Mouse (Mus musculus) stomach, embryonic 16.5 days (tissue): ENCODE measurements around the gene Ovol1. TPM values are rescaled to one million over a fixed set of nuclear protein-coding genes. Genes with fewer than 3 reads are reported as not detected.

ENCODE experiments used
- ATAC-seq: fragments of 200-750 bp; cut with Nextera tagmentation; 2 replicates; pipeline ENCODE4 v1.8.0; 2017; ENCODE audit warnings: moderate number of reproducible peaks, moderate TSS enrichment; ENCODE audit not compliant: insufficient read depth, low FRiP score
- H3K27ac ChIP-seq: fragments of 300-500 bp; sonication (generic); 2 replicates; pipeline ENCODE4 v1.5.1; 2014; ENCODE audit warnings: low read length
- H3K27me3 ChIP-seq: fragments of 300-500 bp; sonication (generic); 2 replicates; pipeline ENCODE4 v1.6.1; 2014; ENCODE audit warnings: low read length, control low read depth, mixed read lengths; ENCODE audit not compliant: control insufficient read depth, insufficient read depth
- H3K36me3 ChIP-seq: fragments of 300-500 bp; sonication (generic); 2 replicates; pipeline ENCODE4 v1.6.1; 2014; ENCODE audit warnings: low read length; ENCODE audit not compliant: control insufficient read depth, insufficient read depth
- H3K4me1 ChIP-seq: fragments of 300-500 bp; sonication (generic); 2 replicates; pipeline ENCODE4 v1.6.1; 2014; ENCODE audit warnings: low read length, control low read depth, mixed read lengths; ENCODE audit not compliant: control insufficient read depth, insufficient read depth
- H3K4me2 ChIP-seq: fragments of 300-500 bp; sonication (generic); 2 replicates; pipeline ENCODE4 v1.6.1; 2014; ENCODE audit warnings: low read depth, low read length, mixed read lengths
- H3K4me3 ChIP-seq: fragments of 300-500 bp; sonication (generic); replicated peaks from 2 replicates; pipeline ENCODE4 v1.5.1; 2014; ENCODE audit warnings: mild to moderate bottlenecking, low read length
- H3K9ac ChIP-seq: fragments of 300-500 bp; sonication (generic); 2 replicates; pipeline ENCODE4 v1.6.1; 2014; ENCODE audit warnings: low read length
- H3K9me3 ChIP-seq: fragments of 300-500 bp; sonication (generic); replicated peaks from 2 replicates; pipeline ENCODE4 v1.6.1; 2016; ENCODE audit warnings: low read length, control low read depth; ENCODE audit not compliant: control insufficient read depth
- WGBS: fragments of 180-500 bp; shearing (Covaris S2); extraction: QIAGEN DNeasy Blood & Tissue Kit; methylation state at CpG from one replicate; pipeline ENCODE4 v1.1.7; 2014; 5-methylcytosine and 5-hydroxymethylcytosine counted together
- polyA plus RNA-seq: library from polyadenylated mRNA; unstranded; fragments of >200 nt; fragmentation: Nextera tagmentation; extraction: Ambion mirVana; gene quantifications from 2 replicates; pipeline ENCODE4 v1.2.1, GENCODE M21; 2015

Ovol1 gene
- polyA plus RNA-seq, 1 experiment from 2014 or later = 21.5 TPM

- Histone ChIP-seq H3K27ac (peak overlapping the region; percentile 95), H3K9me3 (no peaks in the 10 kb centered on the region), H3K27me3 (peaks cover 24% of the 10 kb centered on the region), H3K4me2 (peak overlapping the region; percentile 59), H3K9ac (peak overlapping the region; percentile 71; the same call in 1 of the 2 replicates), H3K4me3 (peak overlapping the region; percentile 55), H3K36me3 (no peaks in the 10 kb centered on the region), H3K4me1 (peaks cover 11% of the 10 kb centered on the region; the same call in 1 of the 2 replicates)
- ATAC-seq = no peak
- 45% methylated on average over 3 of the region's 3 CpGs for WGBS
Observed at GRCm38 (mm10) chr19:5561886-5562285, 1.4 kb upstream of the Ovol1 start.

GRCm38 (mm10) chr19:5561252-5561790 is 875 bp upstream of the Ovol1 start:
- 0 out of 2 replicates have a peak, but pooled peaks have one; percentile 17 for ATAC-seq
- Histone ChIP-seq H3K4me2 (peak overlapping the region; percentile 59), H3K36me3 (no peaks in the 10 kb centered on the region), H3K9ac (peak overlapping the region; percentile 71), H3K27me3 (peaks cover 24% of the 10 kb centered on the region), H3K4me1 (0 out of 2 replicates have a peak, but pooled peaks cover 7% of the 10 kb centered on the region), H3K4me3 (peak overlapping the region; percentile 55), H3K9me3 (no peaks in the 10 kb centered on the region), H3K27ac (peak overlapping the region; percentile 95)
- WGBS = 18% methylated on average over 10 of the region's 10 CpGs

- peak overlapping the region; percentile 55 for H3K4me3 ChIP-seq
- 0 out of 2 replicates have a peak, but pooled peaks cover 9% of the 10 kb centered on the region for H3K4me1 ChIP-seq
- peak overlapping the region; percentile 71 for H3K9ac ChIP-seq
- WGBS = 1% methylated on average over 69 of the region's 69 CpGs
- peaks cover 24% of the 10 kb centered on the region for H3K27me3 ChIP-seq
- ATAC-seq = no peak
- no peaks in the 10 kb centered on the region for H3K36me3 ChIP-seq
- peak overlapping the region; percentile 59 for H3K4me2 ChIP-seq
- no peaks in the 10 kb centered on the region for H3K9me3 ChIP-seq
- peak overlapping the region; percentile 90 for H3K27ac ChIP-seq
Observed at GRCm38 (mm10) chr19:5559631-5560456, 602 bp downstream of the Ovol1 start.

- Histone ChIP-seq H3K9me3 (no peaks in the 10 kb centered on the region), H3K27me3 (peaks cover 24% of the 10 kb centered on the region), H3K36me3 (no peaks in the 10 kb centered on the region), H3K4me3 (peak overlapping the region; percentile 55), H3K27ac (peak overlapping the region; percentile 90), H3K9ac (peak overlapping the region; percentile 71), H3K4me2 (peak overlapping the region; percentile 59), H3K4me1 (peaks cover 15% of the 10 kb centered on the region; the same call in 1 of the 2 replicates)
- no peak for ATAC-seq
- 23% methylated on average over 8 of the region's 8 CpGs for WGBS
Observed at GRCm38 (mm10) chr19:5559229-5559628, 1.2 kb downstream of the Ovol1 start.

GRCm38 (mm10) chr19:5558770-5559169 is 1.7 kb downstream of the Ovol1 start:
- ATAC-seq = no peak
- Histone ChIP-seq H3K27ac (peak overlapping the region; percentile 90), H3K27me3 (peaks cover 24% of the 10 kb centered on the region), H3K9ac (peak overlapping the region; percentile 71), H3K4me3 (peak overlapping the region; percentile 55), H3K4me2 (peak overlapping the region; percentile 59), H3K4me1 (peaks cover 19% of the 10 kb centered on the region; the same call in 1 of the 2 replicates), H3K36me3 (no peaks in the 10 kb centered on the region), H3K9me3 (no peaks in the 10 kb centered on the region)
- 61% methylated on average over 8 of the region's 8 CpGs for WGBS

- peaks cover 24% of the 10 kb centered on the region for H3K27me3 ChIP-seq
- H3K36me3 ChIP-seq = no peaks in the 10 kb centered on the region
- H3K27ac ChIP-seq = no peak overlapping the region; the same call in 1 of the 2 replicates
- ATAC-seq = no peak
- peak overlapping the region; percentile 59 for H3K4me2 ChIP-seq
- 51% methylated on average over 7 of the region's 7 CpGs for WGBS
- H3K9ac ChIP-seq = peak overlapping the region; percentile 71
- peak overlapping the region; percentile 55 for H3K4me3 ChIP-seq
- H3K9me3 ChIP-seq = no peaks in the 10 kb centered on the region
- H3K4me1 ChIP-seq = peaks cover 21% of the 10 kb centered on the region; the same call in 1 of the 2 replicates
Observed at GRCm38 (mm10) chr19:5558169-5558568, 2.3 kb downstream of the Ovol1 start.

- peak overlapping the region; percentile 5; the same call in 1 of the 2 replicates for H3K4me3 ChIP-seq
- H3K9me3 ChIP-seq = no peaks in the 10 kb centered on the region
- 56% methylated on average over 14 of the region's 14 CpGs for WGBS
- H3K36me3 ChIP-seq = no peaks in the 10 kb centered on the region
- H3K4me1 ChIP-seq = peaks cover 14% of the 10 kb centered on the region; the same call in 1 of the 2 replicates
- H3K27me3 ChIP-seq = peaks cover 14% of the 10 kb centered on the region
- ATAC-seq = peak; percentile 82
- peak overlapping the region; percentile 48 for H3K27ac ChIP-seq
- H3K9ac ChIP-seq = peak overlapping the region; percentile 29; the same call in 1 of the 2 replicates
- peak overlapping the region; percentile 28; the same call in 1 of the 2 replicates for H3K4me2 ChIP-seq
Observed at GRCm38 (mm10) chr19:5554212-5554611, 6.2 kb downstream of the Ovol1 start.

GRCm38 (mm10) chr19:5553802-5554201 is 6.6 kb downstream of the Ovol1 start:
- Histone ChIP-seq H3K36me3 (no peaks in the 10 kb centered on the region), H3K4me2 (peak overlapping the region; percentile 28; the same call in 1 of the 2 replicates), H3K27me3 (peaks cover 10% of the 10 kb centered on the region), H3K4me1 (peaks cover 14% of the 10 kb centered on the region; the same call in 1 of the 2 replicates), H3K4me3 (no peak overlapping the region), H3K9ac (peak overlapping the region; percentile 29; the same call in 1 of the 2 replicates), H3K9me3 (no peaks in the 10 kb centered on the region), H3K27ac (peak overlapping the region; percentile 48)
- 46% methylated on average over 8 of the region's 8 CpGs for WGBS
- peak; percentile 18; the same call in 1 of the 2 replicates for ATAC-seq
